Mouse (Mus musculus) thymus, adult 18-20 months (tissue): Measurements from ENCODE around the gene Il1f9.
"Not testable (repeated sequence)": the region's sequence is repeated elsewhere in the genome, so short reads cannot be mapped to it uniquely, and the experiment has no call there.

Experiments used
- DNase-seq, 2 experiments: peaks; one replicate each; pipeline ENCODE4 v3.0.0; 2022; ENCODE audit warnings: mixed read lengths in 2 of 2

The Il1f9 gene

GRCm38 (mm10) chr2:24186176-24186575 lies at the start of gene Il1f9:
Gene Il1f9, plus strand, starts transcription at chr2:24186476.
- DNase-seq, result no peak

GRCm38 (mm10) chr2:24152861-24153260 lies 33.4 kb upstream of the Il1f9 start, which contains the start of gene Il1f8:
Gene Il1f8, plus strand, starts transcription at chr2:24153161.
- DNase-seq, result no peak

- not testable (repeated sequence) for DNase-seq
Observed at GRCm38 (mm10) chr2:24181683-24182331, 4.5 kb upstream of the Il1f9 start.

DNA sequence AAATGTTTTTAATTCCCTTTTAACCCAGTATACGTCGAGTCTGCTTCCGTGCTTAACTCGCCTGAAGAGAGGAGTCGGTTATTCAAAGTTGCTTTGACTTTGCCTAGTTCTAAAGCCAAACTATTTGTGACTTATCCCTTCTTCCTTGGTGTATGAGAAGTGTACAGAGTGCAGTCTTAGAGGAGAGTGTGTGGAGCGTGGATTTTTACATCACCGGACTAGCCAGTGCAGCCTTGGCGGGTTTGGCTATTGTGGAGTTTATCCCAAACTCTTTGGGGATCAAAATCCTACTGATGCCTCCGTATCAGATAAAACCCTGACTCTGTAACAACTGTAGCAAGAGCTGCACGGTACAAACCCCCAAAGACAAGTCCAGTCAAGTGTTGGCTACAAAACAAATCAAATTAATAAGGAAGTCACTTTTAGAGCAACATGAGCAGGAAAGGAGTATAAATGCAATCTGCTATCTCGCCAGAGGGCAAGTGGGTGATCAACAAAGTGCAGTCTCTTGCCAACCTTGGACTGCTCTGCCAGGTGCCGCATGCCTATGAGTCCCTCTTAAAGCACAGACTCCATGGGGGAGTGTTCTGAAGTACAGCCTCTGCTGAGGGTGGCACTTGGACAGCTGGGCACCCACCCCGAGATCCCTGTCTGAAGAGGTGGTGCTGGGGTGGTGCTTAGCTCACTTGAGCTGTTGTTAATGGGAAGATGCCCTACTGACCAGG lies 3.7 kb upstream of the Il1f9 start:
- DNase-seq, result not testable (repeated sequence)

DNA sequence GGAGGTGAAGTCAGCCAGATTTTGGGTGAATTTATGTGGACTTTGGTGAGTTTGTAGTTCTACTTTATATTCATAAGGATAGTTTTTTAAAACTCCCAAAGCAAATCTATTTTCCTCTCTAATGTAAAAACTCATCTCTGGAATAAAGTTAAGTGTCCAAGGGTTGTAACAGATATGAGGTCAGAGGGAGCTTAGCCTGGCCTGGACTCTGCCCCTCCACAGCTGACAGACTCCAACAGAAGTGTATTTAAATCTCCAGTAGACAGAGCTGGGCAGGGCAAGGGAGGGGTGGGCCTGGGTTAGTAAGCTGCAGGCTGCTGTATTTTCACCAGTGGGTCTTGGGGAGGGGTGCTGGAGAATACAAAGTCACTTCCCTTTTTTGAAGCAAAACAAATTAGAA lies 2.2 kb upstream of the Il1f9 start:
- not testable (repeated sequence) for DNase-seq

DNA sequence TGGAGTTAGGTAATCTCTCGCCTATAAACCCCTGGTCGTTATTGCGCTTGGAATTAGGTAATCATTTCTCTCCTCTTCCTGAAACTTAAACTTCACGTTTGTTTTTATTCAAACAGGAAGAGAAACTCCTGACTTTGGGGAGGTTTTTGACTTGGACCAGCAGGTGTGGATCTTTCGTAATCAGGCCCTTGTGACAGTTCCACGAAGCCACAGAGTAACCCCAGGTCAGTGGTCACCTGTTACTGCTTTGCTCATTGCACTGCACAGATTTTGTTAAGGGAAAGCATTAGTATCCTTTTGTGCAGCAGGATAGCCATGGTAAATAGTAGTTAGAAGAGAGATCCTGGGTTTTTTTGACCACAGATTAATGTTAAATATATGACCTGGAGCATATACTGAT lies 1.3 kb downstream of the Il1f9 start:
- DNase-seq, result no peak

- no peak for DNase-seq
Observed at GRCm38 (mm10) chr2:24188189-24188588, 1.9 kb downstream of the Il1f9 start.

GRCm38 (mm10) chr2:24215118-24215517 lies 28.8 kb downstream of the Il1f9 start, which contains the start of gene Il1f6:
Gene Il1f6, plus strand, starts transcription at chr2:24215418.
- no peak for DNase-seq

DNA sequence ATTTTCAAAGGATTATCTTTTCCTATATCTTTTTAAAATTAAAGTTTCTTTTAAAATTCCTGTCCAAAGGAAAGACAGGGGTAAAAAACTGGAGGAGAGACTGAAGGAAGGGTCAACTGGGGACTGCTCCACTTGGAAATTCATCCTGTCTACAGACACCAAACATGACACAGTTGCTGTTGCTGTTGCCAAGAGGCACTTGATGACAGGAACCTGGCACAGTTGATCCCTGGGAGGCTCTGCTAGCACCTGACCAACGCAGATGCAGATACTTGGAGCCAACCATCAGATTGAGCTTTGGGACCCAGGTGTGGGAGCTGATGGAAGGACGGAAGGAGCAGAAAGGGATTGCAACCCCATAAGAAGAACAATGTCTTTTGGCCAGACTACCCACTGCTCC lies 40.9 kb downstream of the Il1f9 start:
- no peak for DNase-seq
